Mouse (Mus musculus) myocyte (in vitro differentiated cells): ENCODE measurements around the gene Tmem182. TPM values are rescaled to one million over a fixed set of nuclear protein-coding genes. Genes with fewer than 3 reads are reported as not detected.

Source experiments
- H3K27me3 ChIP-seq: one replicate; pipeline ENCODE4 v1.6.1; 2011; ENCODE audit not compliant: control insufficient read depth, insufficient read depth, insufficient read length
- H3K36me3 ChIP-seq: one replicate; pipeline ENCODE4 v1.6.1; 2011; ENCODE audit not compliant: control insufficient read depth, insufficient read depth
- H3K4me2 ChIP-seq: one replicate; pipeline ENCODE4 v1.6.1; 2011; ENCODE audit warnings: low read depth, control low read depth
- H3K4me3 ChIP-seq: one replicate; pipeline ENCODE4 v1.5.1; 2011; ENCODE audit warnings: mild to moderate bottlenecking, control low read depth, moderate library complexity
- H3K79me2 ChIP-seq: one replicate; pipeline ENCODE4 v1.6.1; 2011; ENCODE audit not compliant: control insufficient read depth, insufficient read depth
- H3ac ChIP-seq: one replicate; pipeline ENCODE4 v1.6.1; 2011; ENCODE audit not compliant: control insufficient read depth, insufficient read length
- CEBPB ChIP-seq: IDR thresholded peaks from 2 replicates; pipeline ENCODE4 v1.6.1; 2011; ENCODE audit warnings: mild to moderate bottlenecking, moderate library complexity; ENCODE audit not compliant: poor library complexity, insufficient read depth, severe bottlenecking
- E2F4 ChIP-seq: IDR thresholded peaks from one replicate; pipeline ENCODE4 v1.6.1; 2011; ENCODE audit warnings: mild to moderate bottlenecking, control low read depth, moderate library complexity; ENCODE audit not compliant: insufficient read depth
- MAX ChIP-seq: IDR thresholded peaks from one replicate; pipeline ENCODE4 v1.6.1; 2011; ENCODE audit warnings: low read depth, mild to moderate bottlenecking, control low read depth
- MYOD1 ChIP-seq, 3 experiments: IDR thresholded peaks; one replicate each; pipeline ENCODE4 v1.6.1; 2011; ENCODE audit warnings: control low read depth in 2 of 3, low read depth in 2 of 3, mild to moderate bottlenecking in 2 of 3, moderate library complexity in 1 of 3; ENCODE audit not compliant: insufficient read length in 2 of 3, control insufficient read depth in 1 of 3
- MYOG ChIP-seq, 3 experiments: IDR thresholded peaks; one replicate each; pipeline ENCODE4 v1.6.1; 2011; ENCODE audit warnings: control low read depth in 2 of 3, low read depth in 2 of 3, mild to moderate bottlenecking in 2 of 3; ENCODE audit not compliant: insufficient read length in 2 of 3, control insufficient read depth in 1 of 3, insufficient read depth in 1 of 3
- POLR2A ChIP-seq: IDR thresholded peaks from one replicate; pipeline ENCODE4 v1.6.1; 2011; ENCODE audit warnings: low read depth, mild to moderate bottlenecking, control low read depth, moderate library complexity; ENCODE audit not compliant: insufficient read length
- POLR2AphosphoS2 ChIP-seq: IDR thresholded peaks from one replicate; pipeline ENCODE4 v1.6.1; 2011; ENCODE audit warnings: low read depth, control low read depth; ENCODE audit not compliant: insufficient read length
- REST ChIP-seq: IDR thresholded peaks from one replicate; pipeline ENCODE4 v1.6.1; 2011; ENCODE audit warnings: mild to moderate bottlenecking, control low read depth, moderate library complexity; ENCODE audit not compliant: insufficient read depth, insufficient read length
- SRF ChIP-seq: IDR thresholded peaks from one replicate; pipeline ENCODE4 v1.6.1; 2011; ENCODE audit warnings: low read depth; ENCODE audit not compliant: control insufficient read depth, insufficient read length
- TCF12 ChIP-seq: IDR thresholded peaks from one replicate; pipeline ENCODE4 v1.6.1; 2011; ENCODE audit warnings: mild to moderate bottlenecking, control low read depth; ENCODE audit not compliant: poor library complexity, insufficient read depth, severe bottlenecking
- TCF3 ChIP-seq: IDR thresholded peaks from one replicate; pipeline ENCODE4 v1.6.1; 2011; ENCODE audit warnings: low read depth, control low read depth; ENCODE audit not compliant: insufficient read length
- USF1 ChIP-seq: IDR thresholded peaks from one replicate; pipeline ENCODE4 v1.6.1; 2011; ENCODE audit warnings: low read depth, mild to moderate bottlenecking, control low read depth, moderate library complexity
- polyA plus RNA-seq: library from polyadenylated mRNA; unstranded; fragments of >200 nt; fragmentation: generic; extraction: Trizol; gene quantifications from one replicate; pipeline ENCODE4 v1.2.1, GENCODE M21; 2012; ENCODE audit warnings: missing spikeins

Gene Tmem182
- polyA plus RNA-seq, 1 experiment = 58.0 TPM

GRCm38 (mm10) chr1:40840605-40841004 is 35.2 kb downstream of the Tmem182 start:
- Histone ChIP-seq H3K27me3 (no peaks in the 10 kb centered on the region), H3ac (no peak overlapping the region), H3K79me2 (no peaks in the 10 kb centered on the region), H3K4me2 (peak overlapping the region; percentile 41), H3K36me3 (no peaks in the 10 kb centered on the region), H3K4me3 (no peak overlapping the region)
- TF ChIP-seq TCF3 = peak; percentile 63
- TF ChIP-seq MYOD1 (IDR thresholded peaks at IDR 0.05; ENCODE audit: control insufficient read depth in 1 of 3, insufficient read length in 2 of 3, low read depth in 2 of 3) = peak; percentile 60 to 84 (median 81)
- peak; percentile 72 for TF ChIP-seq TCF12
- no peak for TF ChIP-seq POLR2A
- no peak for TF ChIP-seq MAX
- no peak for TF ChIP-seq REST
- TF ChIP-seq MYOG (IDR thresholded peaks at IDR 0.05; ENCODE audit: control insufficient read depth in 1 of 3, insufficient read depth in 1 of 3, insufficient read length in 2 of 3, low read depth in 2 of 3) = peak; percentile 80 to 95 (median 87)
- TF ChIP-seq CEBPB = no peak

- TF ChIP-seq SRF (peak; percentile 49), MYOG (IDR thresholded peaks at IDR 0.05; ENCODE audit: control insufficient read depth in 1 of 3, insufficient read depth in 1 of 3, insufficient read length in 2 of 3, low read depth in 2 of 3) (no peak)
- no peaks in the 10 kb centered on the region for H3K36me3 ChIP-seq
- H3K27me3 ChIP-seq = no peaks in the 10 kb centered on the region
- H3ac ChIP-seq = no peak overlapping the region
- peak overlapping the region; percentile 41 for H3K4me2 ChIP-seq
- no peak overlapping the region for H3K4me3 ChIP-seq
- H3K79me2 ChIP-seq = no peaks in the 10 kb centered on the region
Observed at GRCm38 (mm10) chr1:40841032-40841761, 35.8 kb downstream of the Tmem182 start.

GRCm38 (mm10) chr1:40844616-40845015 is 39.2 kb downstream of the Tmem182 start:
- Histone ChIP-seq H3K27me3 (no peaks in the 10 kb centered on the region), H3K79me2 (no peaks in the 10 kb centered on the region), H3ac (no peak overlapping the region), H3K4me2 (no peak overlapping the region), H3K36me3 (no peaks in the 10 kb centered on the region), H3K4me3 (no peak overlapping the region)
- TF ChIP-seq CEBPB (no peak), MYOD1 (IDR thresholded peaks at IDR 0.05; ENCODE audit: control insufficient read depth in 1 of 3, insufficient read length in 2 of 3, low read depth in 2 of 3) (no peak), REST (no peak), SRF (no peak), POLR2AphosphoS2 (no peak), MYOG (IDR thresholded peaks at IDR 0.05; ENCODE audit: control insufficient read depth in 1 of 3, insufficient read depth in 1 of 3, insufficient read length in 2 of 3, low read depth in 2 of 3) (no peak), E2F4 (no peak), MAX (no peak), POLR2A (no peak), TCF12 (no peak), USF1 (no peak), TCF3 (no peak)

- Histone ChIP-seq H3K79me2 (no peaks in the 10 kb centered on the region), H3ac (no peak overlapping the region), H3K4me2 (peak overlapping the region; percentile 82), H3K4me3 (peak overlapping the region; percentile 1), H3K36me3 (no peaks in the 10 kb centered on the region), H3K27me3 (no peaks in the 10 kb centered on the region)
- TF ChIP-seq TCF3 (no peak), MAX (no peak), CEBPB (no peak), POLR2A (no peak), MYOD1 (IDR thresholded peaks at IDR 0.05; ENCODE audit: control insufficient read depth in 1 of 3, insufficient read length in 2 of 3, low read depth in 2 of 3) (no peak), REST (no peak), MYOG (IDR thresholded peaks at IDR 0.05; ENCODE audit: control insufficient read depth in 1 of 3, insufficient read depth in 1 of 3, insufficient read length in 2 of 3, low read depth in 2 of 3) (no peak), POLR2AphosphoS2 (no peak), E2F4 (no peak), USF1 (no peak), SRF (no peak), TCF12 (no peak)
Observed at GRCm38 (mm10) chr1:40847196-40847938, 42.0 kb downstream of the Tmem182 start.
